ENCODE assay signal across 7 mouse cellular contexts in the genomic region with DNA sequence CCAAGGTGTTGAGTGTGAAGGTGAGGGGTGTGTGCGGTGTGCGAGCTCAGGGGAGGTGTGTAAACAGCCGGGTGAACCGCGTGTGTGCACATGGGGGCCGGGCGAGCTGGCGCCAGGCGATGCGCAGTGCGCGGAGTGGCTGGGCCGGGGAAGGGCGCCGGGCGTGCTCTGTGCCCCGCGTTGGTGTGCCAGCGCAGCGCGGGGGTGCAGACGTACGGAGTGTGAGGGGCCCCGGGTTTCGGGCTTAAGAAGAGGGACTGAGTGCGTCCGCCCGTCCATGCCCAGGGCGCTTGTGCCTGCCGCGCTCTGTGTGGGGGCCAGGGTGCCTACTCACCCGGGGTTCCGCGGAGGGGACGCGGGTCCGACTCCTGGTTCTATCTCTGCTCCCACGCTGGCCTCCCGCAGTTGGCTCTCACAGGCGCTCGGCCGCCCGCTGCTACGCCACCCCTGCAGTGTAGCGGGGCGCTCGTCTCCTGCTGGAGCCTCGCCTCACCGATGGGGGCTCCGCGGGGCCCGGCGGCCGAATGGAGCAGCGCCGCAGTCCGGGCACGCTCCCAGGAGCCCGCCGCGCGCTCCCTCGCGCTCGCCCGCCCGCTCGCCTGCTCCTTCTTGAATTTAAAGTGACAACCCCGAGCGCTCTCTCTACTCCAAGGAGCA. TPM values are rescaled to one million over a fixed set of nuclear protein-coding genes. Genes with fewer than 3 reads are reported as not detected.
DNase-seq lines count a peak whose midpoint lies in the region; ATAC-seq and TF ChIP-seq lines count a peak whose summit lies in the region.

No protein-coding gene starts in this region.

- no peaks in the 10 kb centered on the region for H3K36me3 ChIP-seq in embryonic facial prominence, embryonic 13.5 days
- no peaks in the 10 kb centered on the region for H3K36me3 ChIP-seq in hindbrain, embryonic 10.5 days
- no peaks in the 10 kb centered on the region for H3K36me3 ChIP-seq in midbrain, embryonic 13.5 days
- H3K36me3 ChIP-seq in testis, adult 2 months (ENCODE audit: control insufficient read depth, insufficient read depth, low read length), result no peaks in the 10 kb centered on the region

- peak; percentile 65 for ATAC-seq in embryonic facial prominence, embryonic 13.5 days (ENCODE audit: insufficient number of reproducible peaks, insufficient read depth, low FRiP score, low TSS enrichment, low read depth)
- peak; percentile 78 for ATAC-seq in midbrain, embryonic 13.5 days

- peak overlapping the region; percentile 51; the same call in 1 of the 2 replicates for H3K27ac ChIP-seq in embryonic facial prominence, embryonic 13.5 days
- H3K27ac ChIP-seq in hindbrain, embryonic 10.5 days, result peak overlapping the region; percentile 37
- no peak overlapping the region for H3K27ac ChIP-seq in midbrain, embryonic 13.5 days
- H3K27ac ChIP-seq in testis, adult 2 months (ENCODE audit: control insufficient read depth, insufficient read depth, low read depth, low read length), result no peak overlapping the region

- H3K4me2 ChIP-seq in embryonic facial prominence, embryonic 13.5 days, result peak overlapping the region; percentile 98
- peak overlapping the region; percentile 91 for H3K4me2 ChIP-seq in midbrain, embryonic 13.5 days (replicated peaks)

- no peaks in the 10 kb centered on the region for H3K9me3 ChIP-seq in embryonic facial prominence, embryonic 13.5 days
- H3K9me3 ChIP-seq in hindbrain, embryonic 10.5 days, result no peaks in the 10 kb centered on the region
- no peaks in the 10 kb centered on the region for H3K9me3 ChIP-seq in midbrain, embryonic 13.5 days

- no peak for TF ChIP-seq POLR2A in testis, adult 2 months (IDR thresholded peaks at IDR 0.05; ENCODE audit: control insufficient read depth, low read depth, low read length)

- WGBS in embryonic facial prominence, embryonic 13.5 days, result under 1% methylated on average over 70 of the region's 70 CpGs
- WGBS in hindbrain, embryonic 10.5 days, result under 1% methylated on average over 70 of the region's 70 CpGs
- under 1% methylated on average over 70 of the region's 70 CpGs for WGBS in midbrain, embryonic 13.5 days

- peak; percentile 69 for DNase-seq in Muller cell, postnatal 12 days (ENCODE audit: inconsistent ontology term)
- DNase-seq in adrenal gland, postnatal 10 days, result peak; percentile 73
- DNase-seq in hindbrain, embryonic 10.5 days (ENCODE audit: low spot score), result peak; percentile 46
- peak; percentile 55 to 74 for DNase-seq in left cerebral cortex, postnatal 14 days (ENCODE audit: low spot score in 2 of 2)

- no peak for TF ChIP-seq CTCF in testis, adult 2 months (IDR thresholded peaks at IDR 0.05; ENCODE audit: control insufficient read depth, insufficient read depth, insufficient replicate concordance, low read depth, low read length)

- H3K27me3 ChIP-seq in embryonic facial prominence, embryonic 13.5 days, result peaks cover 34% of the 10 kb centered on the region
- H3K27me3 ChIP-seq in hindbrain, embryonic 10.5 days (ENCODE audit: insufficient read depth, poor library complexity, severe bottlenecking), result peaks cover 48% of the 10 kb centered on the region
- H3K27me3 ChIP-seq in midbrain, embryonic 13.5 days, result peaks cover 46% of the 10 kb centered on the region
- no peaks in the 10 kb centered on the region for H3K27me3 ChIP-seq in testis, adult 2 months (ENCODE audit: control insufficient read depth, insufficient read depth, low read length)

- H3K9ac ChIP-seq in embryonic facial prominence, embryonic 13.5 days, result peak overlapping the region; percentile 75
- peak overlapping the region; percentile 56 for H3K9ac ChIP-seq in midbrain, embryonic 13.5 days (replicated peaks)

- H3K4me3 ChIP-seq in embryonic facial prominence, embryonic 13.5 days, result peak overlapping the region; percentile 59
- H3K4me3 ChIP-seq in hindbrain, embryonic 10.5 days, result peak overlapping the region; percentile 65
- H3K4me3 ChIP-seq in midbrain, embryonic 13.5 days (replicated peaks), result peak overlapping the region; percentile 54
- peak overlapping the region; percentile 76 for H3K4me3 ChIP-seq in testis, adult 2 months (ENCODE audit: control insufficient read depth, low read depth, low read length)

- intact Hi-C loops in left cerebral cortex, postnatal 14 days (cut with DNase I), result no loop called here

- H3K4me1 ChIP-seq in embryonic facial prominence, embryonic 13.5 days, result peaks cover 13% of the 10 kb centered on the region
- peaks cover 13% of the 10 kb centered on the region for H3K4me1 ChIP-seq in hindbrain, embryonic 10.5 days (replicated peaks)
- peaks cover 12% of the 10 kb centered on the region for H3K4me1 ChIP-seq in midbrain, embryonic 13.5 days (replicated peaks)
- H3K4me1 ChIP-seq in testis, adult 2 months (ENCODE audit: control insufficient read depth, insufficient read depth, low read length), result peaks cover 15% of the 10 kb centered on the region

RNA-seq across cellular contexts. Expression of a gene that starts 0.5 kb away (rescaled TPM):
- total RNA-seq in adrenal gland, postnatal 10 days (2021), result 10 to 100 TPM; 18.8 to 22.7 TPM
- 2.0 and 2.3 TPM in 2 replicates for polyA plus RNA-seq in embryonic facial prominence, embryonic 13.5 days (2015; fragmentation: Nextera tagmentation; extraction: Ambion mirVana)
- polyA plus RNA-seq in hindbrain, embryonic 10.5 days (2016; fragmentation: Nextera tagmentation; extraction: Ambion mirVana), result 1.2 and 1.6 TPM in 2 replicates
- 10 to 100 TPM; 30.8 to 31.7 TPM for total RNA-seq in left cerebral cortex, postnatal 14 days (2021)
- 1.7 and 1.9 TPM in 2 replicates for polyA plus RNA-seq in midbrain, embryonic 13.5 days (2015; fragmentation: Nextera tagmentation; extraction: Ambion mirVana)
- polyA plus RNA-seq in testis, adult 2 months (2012; rRNA removed), result 0.79 and 1.6 TPM in 2 replicates

RNA-seq across cellular contexts. Expression of a gene that starts 21.7 kb away (rescaled TPM):
- 10 to 100 TPM in 1 of 2 experiments, 1 to 10 TPM in 1; 9.4 to 16.1 TPM for total RNA-seq in adrenal gland, postnatal 10 days (2021)
- not detected in 2 replicates for polyA plus RNA-seq in embryonic facial prominence, embryonic 13.5 days (2015; fragmentation: Nextera tagmentation; extraction: Ambion mirVana)
- polyA plus RNA-seq in hindbrain, embryonic 10.5 days (2016; fragmentation: Nextera tagmentation; extraction: Ambion mirVana), result 0.13 TPM in 1 of 2 replicates, not detected in the other
- total RNA-seq in left cerebral cortex, postnatal 14 days (2021), result not detected
- polyA plus RNA-seq in midbrain, embryonic 13.5 days (2015; fragmentation: Nextera tagmentation; extraction: Ambion mirVana), result not detected in 2 replicates
- 0.94 and 0.95 TPM in 2 replicates for polyA plus RNA-seq in testis, adult 2 months (2012; rRNA removed)

RNA-seq across cellular contexts. Expression of a gene that starts 33.5 kb away (rescaled TPM):
- 100 to 1,000 TPM; 330 to 427 TPM for total RNA-seq in adrenal gland, postnatal 10 days (2021)
- polyA plus RNA-seq in embryonic facial prominence, embryonic 13.5 days (2015; fragmentation: Nextera tagmentation; extraction: Ambion mirVana), result 24.8 and 26.3 TPM in 2 replicates
- polyA plus RNA-seq in hindbrain, embryonic 10.5 days (2016; fragmentation: Nextera tagmentation; extraction: Ambion mirVana), result 23.1 and 25.5 TPM in 2 replicates
- 10 to 100 TPM; 57.2 to 59.2 TPM for total RNA-seq in left cerebral cortex, postnatal 14 days (2021)
- 18.7 and 20.7 TPM in 2 replicates for polyA plus RNA-seq in midbrain, embryonic 13.5 days (2015; fragmentation: Nextera tagmentation; extraction: Ambion mirVana)
- polyA plus RNA-seq in testis, adult 2 months (2012; rRNA removed), result 14.3 and 15.2 TPM in 2 replicates

RNA-seq across cellular contexts. Expression of a gene that starts 37.5 kb away (rescaled TPM):
- total RNA-seq in adrenal gland, postnatal 10 days (2021), result 10 to 100 TPM; 13.7 to 15.4 TPM
- 39.2 and 42.7 TPM in 2 replicates for polyA plus RNA-seq in embryonic facial prominence, embryonic 13.5 days (2015; fragmentation: Nextera tagmentation; extraction: Ambion mirVana)
- polyA plus RNA-seq in hindbrain, embryonic 10.5 days (2016; fragmentation: Nextera tagmentation; extraction: Ambion mirVana), result 16.5 and 19.5 TPM in 2 replicates
- 1 to 10 TPM; 1.3 to 1.4 TPM for total RNA-seq in left cerebral cortex, postnatal 14 days (2021)
- polyA plus RNA-seq in midbrain, embryonic 13.5 days (2015; fragmentation: Nextera tagmentation; extraction: Ambion mirVana), result 4.2 and 10.3 TPM in 2 replicates
- 8.9 and 9.3 TPM in 2 replicates for polyA plus RNA-seq in testis, adult 2 months (2012; rRNA removed)

Comparison
In these comparisons a context has a peak if more than half of its experiments do, and no peak if none do; other contexts are left out.
1. H3K27ac ChIP-seq: peak in embryonic facial prominence, embryonic 13.5 days (single experiment) and hindbrain, embryonic 10.5 days (single experiment); none in midbrain, embryonic 13.5 days (single experiment) and testis, adult 2 months (single experiment).
2. Peak in every context shown above with its lines, with median percentiles within 50 percentile points of each other: DNase-seq and H3K4me3 ChIP-seq.